Mouse (Mus musculus) fibroblast of lung, adult 2 months (primary cell): ENCODE data around the gene Rora.
A peak's percentile ranks its signal among the peaks of the same experiment; 100 is the strongest.

ENCODE experiments used
- DNase-seq: peaks from one replicate; pipeline ENCODE4 v3.0.0-alpha.2; 2011; ENCODE audit warnings: low read depth

Gene Rora

DNA sequence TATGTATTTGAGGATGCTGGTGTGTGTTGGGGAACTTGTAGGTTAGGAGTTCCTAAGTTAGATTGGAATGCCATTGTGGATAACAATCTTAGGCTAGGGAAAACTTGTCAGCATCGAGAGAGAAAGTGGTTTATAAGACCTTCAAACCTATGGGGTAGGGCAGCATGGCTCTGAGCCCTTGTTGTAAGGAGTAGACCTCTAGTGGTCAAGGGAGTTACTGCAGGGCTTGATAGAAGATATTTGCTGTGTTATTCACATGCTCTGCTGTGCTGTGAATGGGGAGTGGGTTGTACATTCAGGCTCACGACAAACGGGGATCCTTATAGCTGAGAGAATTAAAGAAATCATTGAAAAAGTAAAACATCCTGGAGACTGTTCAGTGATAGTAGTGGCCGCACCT is 35.8 kb downstream of the Rora start:
- peak; percentile 18 for DNase-seq

DNA sequence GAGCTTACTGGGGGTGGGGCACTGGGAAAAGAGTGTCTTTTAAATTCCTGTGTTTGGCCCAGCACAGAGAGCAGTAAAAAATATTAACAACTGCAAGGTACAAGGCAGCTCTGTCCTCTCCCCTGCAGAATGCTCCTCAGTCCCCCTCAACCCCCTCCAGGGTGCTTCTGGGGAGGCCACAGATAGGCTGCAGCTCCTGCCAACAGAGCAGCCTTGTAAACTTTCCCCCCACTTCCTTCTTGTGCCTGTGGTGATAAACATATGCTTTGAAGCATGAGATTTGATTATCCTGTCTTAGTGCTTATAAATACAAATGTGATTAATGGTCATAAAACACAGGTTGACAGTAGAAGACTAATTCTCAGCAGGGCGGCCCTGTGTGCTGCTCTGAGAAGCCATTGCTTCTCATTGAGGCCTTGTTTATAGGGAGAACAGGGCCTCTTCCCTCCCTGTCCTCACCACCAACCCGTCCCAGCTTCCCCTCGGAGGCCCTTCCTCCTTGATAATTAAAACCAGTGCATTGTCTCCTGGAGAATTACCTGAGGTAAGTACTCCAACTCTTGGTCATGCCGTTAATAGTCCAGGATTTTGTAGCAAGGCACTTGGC is 41.4 kb downstream of the Rora start:
- DNase-seq: no peak

DNA sequence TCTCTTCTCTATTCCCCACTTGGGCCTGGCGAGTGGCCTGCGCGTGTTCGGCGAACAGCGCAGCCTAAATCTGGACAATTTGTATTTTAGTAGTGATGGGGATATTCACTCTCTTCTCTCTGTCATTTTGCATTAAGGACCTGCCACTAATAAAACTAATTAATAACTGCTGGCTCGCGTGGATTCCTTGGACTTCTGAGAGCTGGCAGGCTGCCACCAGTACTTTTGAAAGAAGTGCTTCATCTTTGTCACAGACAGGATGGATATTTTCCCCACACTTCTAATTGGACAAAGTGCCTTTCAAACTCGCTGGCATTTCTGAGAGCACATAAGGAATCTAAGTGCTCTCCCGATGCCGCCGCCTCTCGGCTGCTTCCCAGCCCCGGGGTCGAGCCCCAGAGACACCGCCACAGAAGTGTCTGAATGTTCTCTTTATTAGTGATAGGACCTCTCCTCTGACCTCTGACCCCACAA is 41.9 kb downstream of the Rora start:
- DNase-seq: no peak

DNA sequence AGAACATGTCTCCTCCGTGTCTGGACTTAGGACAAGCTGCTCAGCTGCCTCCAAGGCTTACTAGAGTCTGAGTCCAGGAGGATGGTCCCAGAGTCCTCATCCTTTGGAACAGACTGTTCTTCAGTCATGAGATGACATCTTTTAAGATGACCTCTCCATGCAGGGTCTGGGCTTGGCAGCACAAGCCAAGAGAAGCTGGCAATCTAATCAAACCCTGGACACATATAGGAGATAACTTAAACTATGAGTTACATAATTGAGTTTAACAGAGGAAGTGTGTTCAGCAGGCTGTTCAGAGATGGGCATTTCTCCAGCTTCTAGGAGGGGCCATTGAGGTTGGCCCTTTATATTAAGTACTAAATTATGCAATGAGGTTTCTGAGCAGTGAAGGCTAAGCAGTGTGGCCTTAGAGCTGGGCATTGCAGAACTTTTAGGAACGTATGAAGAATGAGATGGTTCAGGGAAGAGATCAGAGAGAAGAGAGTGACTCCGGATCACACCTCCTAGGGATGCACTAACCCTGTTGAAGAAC is 42.9 kb downstream of the Rora start:
- no peak for DNase-seq

DNA sequence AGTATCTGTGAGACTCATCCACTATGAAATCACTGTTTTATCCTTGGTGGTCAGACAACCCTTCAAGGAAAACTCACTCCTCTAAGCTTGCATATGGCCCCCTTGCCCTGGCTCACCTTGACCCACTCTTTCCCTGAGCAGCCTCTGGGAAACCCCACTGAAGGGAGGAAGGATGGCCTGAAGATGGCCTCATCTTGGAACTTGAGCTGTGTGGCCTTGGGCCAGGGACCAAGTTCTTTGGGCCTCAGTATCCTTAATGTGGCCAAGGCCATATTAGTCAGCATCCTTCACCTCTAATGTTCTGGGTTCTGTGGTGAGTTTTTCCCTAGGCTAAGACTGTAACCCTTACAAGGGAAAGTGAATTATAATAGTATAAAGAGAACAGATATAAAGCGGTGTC is 45.8 kb downstream of the Rora start:
- no peak for DNase-seq

DNA sequence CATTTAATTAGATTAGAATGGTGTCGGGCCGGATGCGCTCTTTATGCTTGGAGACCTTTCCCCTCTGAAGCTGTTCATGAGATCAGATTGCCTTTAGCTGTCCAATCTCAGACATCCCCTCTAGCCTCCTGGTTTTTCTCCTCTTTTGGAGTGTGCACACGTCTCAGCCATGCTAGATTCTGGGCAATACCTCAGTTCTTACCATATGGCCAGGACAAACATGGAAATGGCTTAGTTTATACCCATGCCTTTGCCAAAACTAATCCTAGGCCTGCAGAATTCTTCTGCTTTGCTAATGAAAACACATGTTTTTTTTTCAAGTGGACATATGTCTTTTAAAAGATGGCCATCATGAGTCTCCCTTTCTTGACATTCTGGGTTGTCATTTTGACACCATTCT is 46.3 kb downstream of the Rora start:
- no peak for DNase-seq

DNA sequence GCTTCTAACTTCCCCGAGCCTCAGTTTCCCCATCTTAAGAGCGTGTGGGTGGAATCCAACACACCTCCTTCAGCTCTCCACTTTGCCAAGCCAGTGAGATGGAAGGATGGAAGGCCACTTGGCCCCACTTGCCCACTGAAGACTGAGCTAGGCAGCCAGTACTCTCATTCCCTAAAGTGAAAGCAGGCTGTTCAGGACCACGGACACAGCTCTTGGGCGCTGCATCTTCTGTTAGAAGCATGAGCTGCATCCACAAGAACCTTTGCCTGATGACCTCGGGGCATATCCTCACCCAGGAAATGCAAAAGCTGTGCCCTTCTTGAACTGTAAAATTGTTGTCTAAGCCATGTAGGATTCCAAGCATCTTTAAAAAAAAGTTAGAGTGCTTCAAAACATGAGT is 54.0 kb downstream of the Rora start:
- no peak for DNase-seq

DNA sequence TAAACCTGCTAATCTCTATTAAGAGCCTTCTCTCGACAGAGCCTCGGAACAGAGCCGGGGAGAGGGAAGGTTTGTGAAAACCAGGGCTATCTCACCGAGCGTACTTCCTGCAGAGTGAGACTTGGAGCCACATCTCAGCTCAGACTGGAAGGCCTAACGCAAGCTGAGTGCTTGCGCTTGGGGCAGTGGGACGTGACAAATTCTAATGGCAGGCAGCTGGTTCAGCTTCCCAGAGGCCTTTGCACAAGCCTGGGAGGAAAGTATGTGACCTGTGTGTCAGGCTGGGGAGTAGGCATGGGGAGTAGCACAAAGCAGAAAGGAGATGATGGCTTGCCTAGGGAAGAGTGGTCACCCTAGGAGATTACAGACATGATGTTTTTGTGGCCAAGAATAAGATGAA is 55.6 kb downstream of the Rora start:
- DNase-seq: no peak

DNA sequence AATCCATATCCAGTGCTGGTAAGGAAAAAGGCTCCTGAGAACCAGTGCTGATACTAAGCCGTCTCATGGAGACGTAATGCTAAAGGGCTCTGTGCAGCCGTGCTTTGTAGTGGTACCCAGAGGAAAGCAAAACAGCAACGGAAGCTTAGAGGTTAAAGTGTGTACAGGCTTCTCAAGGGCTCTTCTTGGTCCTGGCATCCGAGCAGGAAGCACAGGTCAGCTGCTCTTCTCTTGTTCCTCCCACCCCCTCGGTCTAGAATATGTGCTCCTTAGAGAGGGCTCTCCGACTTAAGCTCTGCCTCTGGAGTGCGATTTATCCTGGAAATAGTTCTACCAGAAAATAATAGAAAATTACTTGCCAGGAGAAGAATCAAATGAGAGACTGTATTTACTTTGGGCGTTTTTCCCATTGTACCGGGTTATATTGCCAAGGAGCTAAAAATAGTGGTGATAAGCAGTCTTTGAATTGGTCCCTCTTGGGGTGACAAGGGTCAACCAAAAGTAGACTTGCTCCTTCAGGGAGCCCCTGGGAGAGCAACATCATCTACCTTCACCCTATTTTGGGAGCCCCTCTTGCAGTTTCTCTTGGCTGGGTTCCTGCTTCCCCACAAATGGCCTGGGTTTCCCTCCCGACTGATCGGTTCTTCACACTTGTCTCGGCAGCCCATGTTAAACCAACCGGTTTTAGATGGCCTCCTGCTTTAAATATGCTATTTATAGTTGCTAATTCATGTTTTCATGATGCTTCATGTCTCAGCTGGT is 57.5 kb downstream of the Rora start:
- DNase-seq: no peak

DNA sequence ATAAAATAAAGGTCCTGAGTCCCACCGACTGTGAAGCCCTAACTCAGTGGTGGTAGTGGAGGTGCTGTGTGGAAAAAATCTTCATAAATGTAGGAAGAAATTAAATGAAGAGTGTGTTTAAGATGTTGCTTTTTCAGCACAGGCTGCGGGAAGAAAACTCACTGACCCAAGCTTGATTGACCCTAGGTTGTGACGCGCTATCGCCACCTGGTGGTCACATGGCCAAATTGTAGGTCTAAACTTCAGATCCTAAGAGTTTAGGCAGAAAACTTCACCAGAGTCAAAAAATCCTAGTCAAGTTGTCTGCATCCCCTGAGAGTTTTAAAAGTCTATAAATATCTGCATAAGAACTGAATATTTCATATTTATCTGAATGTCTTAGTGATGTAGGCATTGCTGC is 63.4 kb downstream of the Rora start:
- no peak for DNase-seq

DNA sequence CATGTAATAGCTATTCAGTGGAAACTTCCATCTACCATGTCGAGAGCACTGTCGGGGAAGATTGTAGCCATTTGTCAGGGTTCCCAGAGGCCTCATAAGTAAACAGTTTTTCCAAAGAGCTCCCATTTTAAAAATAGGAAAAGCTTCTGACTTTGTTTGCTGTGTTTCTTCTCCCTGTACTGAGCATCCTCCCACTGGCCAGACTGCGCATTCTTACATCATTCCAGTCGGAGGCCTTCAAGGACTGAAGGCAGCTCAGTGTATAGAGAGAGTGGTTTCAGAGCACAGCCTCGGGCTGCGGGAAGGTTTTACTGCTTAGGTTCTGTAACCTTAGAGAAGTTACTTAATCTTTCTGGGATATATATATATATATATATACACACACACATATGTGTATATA is 64.8 kb downstream of the Rora start:
- no peak for DNase-seq

DNA sequence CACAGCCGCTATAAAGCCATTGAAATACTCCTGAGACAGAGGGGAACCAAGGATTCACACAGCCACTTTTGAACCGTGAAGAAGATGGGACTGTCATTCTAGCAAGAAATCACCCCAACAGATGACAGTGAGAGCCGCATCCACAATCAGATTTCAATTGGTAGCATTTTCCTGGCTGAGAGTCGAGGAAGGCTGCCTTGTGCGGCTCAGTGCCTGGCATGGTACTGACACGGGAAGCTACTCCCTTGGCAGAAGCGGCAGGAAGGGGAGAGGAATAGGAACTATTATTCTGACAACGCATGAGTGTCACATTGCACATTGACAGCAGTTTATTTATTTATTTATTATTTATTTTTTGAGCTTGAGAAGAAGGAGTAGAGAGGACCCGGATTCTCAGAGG is 65.7 kb downstream of the Rora start:
- DNase-seq: no peak

DNA sequence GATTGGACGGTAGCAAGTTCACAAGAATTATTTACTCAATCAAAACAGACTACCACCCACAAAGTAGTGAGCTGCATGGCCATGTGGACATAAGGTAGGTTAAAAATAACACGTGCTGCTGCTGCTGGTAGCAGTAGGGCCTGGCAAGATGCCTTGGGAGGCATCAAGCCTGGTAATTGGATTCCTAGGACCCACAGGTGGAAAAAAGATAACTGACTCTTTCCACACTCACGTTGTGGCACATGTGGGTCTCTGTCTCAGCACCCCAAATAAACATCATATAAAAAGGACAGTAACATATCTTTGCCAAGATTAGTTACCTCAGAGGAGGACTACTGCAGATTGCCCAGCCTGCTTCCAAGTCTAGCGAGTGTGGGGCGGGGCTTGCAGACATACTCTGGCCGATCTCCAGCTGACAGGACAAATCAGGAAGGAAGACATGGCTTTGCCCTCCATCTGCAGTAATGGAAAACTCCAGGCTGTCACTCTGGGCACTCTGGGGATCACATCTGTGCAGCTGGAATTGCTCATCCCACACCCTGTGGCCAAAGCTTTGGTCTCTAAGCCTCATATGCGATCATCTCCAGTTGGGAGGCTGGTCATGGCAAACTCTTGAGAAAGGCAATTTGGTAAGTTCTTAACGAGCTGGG is 71.2 kb downstream of the Rora start:
- no peak for DNase-seq

DNA sequence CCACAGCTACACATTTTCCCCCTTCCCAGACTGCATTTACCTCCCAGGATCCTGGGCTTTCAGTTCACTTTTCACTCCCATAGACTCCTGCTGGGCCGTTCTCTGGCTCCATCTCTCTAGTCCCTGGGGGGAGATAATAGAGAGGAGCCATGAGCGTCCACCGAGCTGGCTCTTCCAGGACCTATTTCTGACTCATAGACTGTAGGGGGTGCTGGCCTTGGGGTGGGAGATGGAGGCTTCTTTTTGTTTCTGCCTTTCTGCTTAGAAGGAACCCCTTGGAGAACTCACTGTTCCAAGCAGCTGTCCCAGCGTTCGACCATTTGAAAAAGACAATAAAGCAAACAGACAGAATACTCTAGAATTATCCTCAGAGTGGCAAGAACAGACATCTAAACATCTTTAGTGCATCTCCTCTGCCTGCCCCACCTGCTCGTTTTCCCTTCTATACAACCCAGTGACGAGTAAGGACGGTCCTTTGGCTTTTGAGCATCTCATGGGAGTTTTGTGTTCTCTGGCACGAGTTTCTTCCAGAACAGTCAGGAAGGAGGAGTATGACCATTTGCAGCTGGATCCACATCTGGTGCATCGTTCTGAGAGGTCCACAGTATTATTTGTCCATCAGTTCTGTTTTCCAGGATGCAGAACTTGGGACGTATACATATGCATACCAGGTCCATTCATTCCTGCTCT is 73.7 kb downstream of the Rora start:
- no peak for DNase-seq

DNA sequence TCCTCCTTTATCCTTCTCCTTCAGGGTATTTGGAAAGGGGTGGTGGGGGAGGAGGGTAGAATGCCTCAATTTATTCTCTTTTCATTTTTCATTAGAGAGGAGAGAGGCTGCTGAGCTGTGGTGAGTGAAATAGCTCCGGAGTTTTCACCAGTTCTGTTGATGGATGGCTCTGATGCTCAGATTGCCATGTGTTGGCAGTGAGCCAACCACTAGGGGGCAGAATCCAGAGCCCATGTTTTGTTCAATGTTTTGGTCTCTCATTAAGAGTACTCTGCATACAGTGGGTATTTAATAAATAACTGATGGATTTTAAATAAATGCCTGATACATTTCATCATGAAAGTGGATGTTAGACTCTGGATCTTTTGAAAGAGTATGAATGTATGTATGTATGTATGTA is 77.9 kb downstream of the Rora start:
- DNase-seq: no peak

DNA sequence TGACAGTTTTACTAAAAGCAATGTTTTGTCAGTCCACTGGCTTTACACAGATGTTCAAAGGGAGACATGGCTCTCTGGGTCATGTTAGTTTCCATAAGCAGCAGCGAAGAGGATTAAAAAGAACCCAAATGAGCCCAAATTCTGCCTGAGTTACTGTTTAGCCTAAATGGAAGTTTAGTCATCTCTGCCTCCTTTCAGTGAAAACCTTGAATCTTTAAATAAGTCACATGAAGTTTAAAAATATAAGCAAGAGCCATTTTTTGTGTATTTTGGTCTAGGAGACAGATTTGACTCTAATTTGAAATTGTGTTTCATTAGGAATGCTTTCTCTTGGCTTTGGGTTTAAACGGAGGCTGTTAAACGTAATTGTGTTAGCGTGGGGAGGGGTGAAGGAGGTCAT is 79.3 kb downstream of the Rora start:
- DNase-seq: no peak

DNA sequence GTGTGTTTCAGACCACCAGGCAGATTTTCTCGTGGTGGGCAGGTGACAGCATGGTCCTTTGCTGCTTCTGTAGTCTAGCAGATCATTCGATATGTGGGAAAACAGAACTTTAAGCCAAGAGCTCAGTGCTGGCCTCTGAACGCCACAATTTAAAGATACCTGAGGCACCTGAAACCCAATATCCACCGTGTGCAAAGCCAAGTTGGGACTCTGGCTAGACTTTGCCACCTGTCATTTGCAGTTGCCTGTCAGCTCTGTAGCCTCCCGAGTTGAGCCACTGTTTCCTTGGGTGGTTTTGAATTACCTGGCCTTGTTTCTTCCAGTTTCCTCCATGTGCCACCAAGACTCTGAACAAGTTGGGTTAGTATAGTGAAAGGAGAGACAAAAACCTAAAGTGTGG is 82.3 kb downstream of the Rora start:
- DNase-seq: no peak

DNA sequence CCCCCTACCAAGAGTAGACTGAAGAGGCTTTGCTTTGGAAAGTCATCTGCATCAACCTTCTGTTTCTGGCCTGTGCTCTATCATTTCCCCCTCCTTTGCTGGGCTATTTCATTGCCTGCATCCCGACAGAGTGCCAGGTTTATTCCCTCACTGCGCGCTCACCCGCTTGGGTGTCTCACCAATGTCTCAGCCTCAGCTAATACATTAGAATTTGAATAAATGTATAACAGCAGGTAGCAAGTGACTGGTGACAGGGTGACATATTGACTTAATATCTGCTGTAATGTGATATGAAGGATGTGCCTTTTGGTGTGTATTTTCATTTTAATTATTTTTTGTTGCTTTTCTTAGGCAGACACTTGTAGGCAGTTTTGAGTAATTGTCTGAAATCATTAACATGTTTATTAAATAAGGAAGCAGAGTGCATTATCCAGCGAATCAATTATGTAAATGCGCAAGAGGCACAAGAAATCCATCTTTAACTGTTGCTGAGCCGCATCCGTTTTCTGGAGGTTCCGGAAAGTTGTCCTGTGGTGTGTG is 83.7 kb downstream of the Rora start:
- DNase-seq: no peak

DNA sequence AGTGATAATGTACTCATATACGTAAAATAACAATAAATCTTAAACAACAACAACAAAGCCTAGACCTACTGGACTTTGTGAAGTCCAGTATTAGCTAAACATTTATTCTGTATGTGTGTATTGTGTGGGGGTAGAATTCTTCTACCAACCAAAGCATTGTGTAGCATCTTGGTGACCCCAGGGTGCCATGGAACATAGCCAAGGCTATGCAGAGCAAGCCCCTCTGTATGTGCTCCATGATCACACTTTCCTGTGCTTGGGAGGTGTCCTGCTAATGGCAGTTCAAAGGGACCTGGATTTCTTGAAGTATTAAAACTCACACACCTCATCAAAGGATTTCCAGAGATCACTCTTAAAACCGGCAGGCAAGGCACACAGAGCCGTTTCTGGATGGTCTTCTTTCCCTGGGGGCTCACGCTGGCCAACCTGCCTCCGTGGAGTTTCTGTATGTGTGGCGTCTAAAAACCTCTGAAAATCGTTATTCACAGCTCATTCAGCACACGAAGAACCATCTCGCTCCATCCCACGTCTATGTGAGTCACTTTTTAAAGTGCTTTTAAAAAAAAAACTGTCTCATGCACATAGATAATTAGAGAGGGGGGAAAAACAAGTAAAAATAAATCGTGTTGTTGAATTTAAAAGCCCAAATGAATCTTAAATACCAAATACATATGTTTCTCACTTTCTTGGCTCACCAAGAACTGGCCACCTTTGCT is 92.5 kb downstream of the Rora start:
- no peak for DNase-seq

DNA sequence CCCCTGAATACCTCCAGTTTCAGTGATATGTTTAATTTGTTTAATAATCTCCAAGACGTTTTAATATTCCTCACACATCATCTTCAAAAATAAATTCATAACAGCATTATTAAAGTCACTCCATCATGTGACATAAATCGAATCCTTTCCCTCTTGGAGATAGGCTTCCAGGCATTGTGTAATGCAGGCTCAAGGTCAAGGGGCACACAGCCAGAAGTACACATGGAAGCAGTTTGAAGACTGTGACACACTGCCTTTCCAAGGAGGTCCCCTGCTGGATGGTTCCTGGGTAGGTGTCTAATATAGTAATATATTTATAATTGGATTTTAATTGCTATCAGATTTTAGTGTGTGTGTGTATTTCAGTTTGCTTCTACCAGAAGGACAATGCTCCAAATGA is 103.4 kb downstream of the Rora start:
- DNase-seq: no peak

DNA sequence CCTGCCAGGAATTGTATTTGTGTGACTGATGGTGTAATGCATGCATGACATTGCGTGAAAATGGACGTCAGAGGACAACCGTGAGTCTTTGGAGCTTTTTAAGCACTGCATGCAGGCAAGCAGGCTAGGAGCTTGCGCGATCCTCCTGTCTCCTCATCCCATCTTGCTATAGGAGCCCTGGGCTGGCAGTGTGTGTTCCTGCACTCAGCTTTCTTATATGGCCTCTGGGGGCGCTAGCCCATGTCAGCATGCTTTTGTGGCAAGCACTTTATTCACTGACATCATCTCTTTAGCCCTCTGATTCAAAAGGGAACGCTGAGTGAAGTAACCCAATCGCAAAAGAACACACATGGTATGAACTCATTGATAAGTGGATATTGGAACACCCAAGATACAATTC is 105.7 kb downstream of the Rora start:
- DNase-seq: no peak

DNA sequence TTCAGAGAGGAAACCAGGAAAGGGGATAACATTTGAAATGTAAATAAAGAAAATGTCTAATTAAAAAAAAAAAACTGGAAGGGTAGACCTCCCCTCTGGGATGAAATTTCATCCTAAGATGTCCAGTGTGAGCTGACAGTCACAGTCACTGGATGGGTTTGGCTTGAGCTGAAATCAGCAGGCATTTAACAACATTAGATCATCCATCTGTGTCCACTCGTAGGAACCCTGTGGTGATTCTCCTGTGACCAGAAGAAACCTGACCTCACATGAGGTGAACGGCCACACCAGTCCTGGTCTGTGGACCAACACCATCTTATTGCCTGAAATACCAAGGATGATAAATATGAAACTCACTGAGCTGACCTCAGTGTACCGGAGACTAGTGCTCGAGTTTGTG is 106.7 kb downstream of the Rora start:
- DNase-seq: no peak
